Mouse (Mus musculus) MEL (cell line): ENCODE measurements around the gene Nexn.

Source experiments
- CHD1 ChIP-seq: IDR thresholded peaks from 2 replicates; pipeline ENCODE4 v1.6.1; 2012; ENCODE audit warnings: low read depth, mild to moderate bottlenecking, inconsistent platforms, low read length, improper control_type of control experiment
- MAFK ChIP-seq: IDR thresholded peaks from 2 replicates; pipeline ENCODE4 v1.6.1; 2011; ENCODE audit warnings: low read depth, mild to moderate bottlenecking, low read length, improper control_type of control experiment, borderline replicate concordance

GRCm38 (mm10) chr3:152235238-152235637, 30.9 kb downstream of the Nexn start:
- TF ChIP-seq MAFK (no peak), CHD1 (no peak)
